Mouse (Mus musculus) hindbrain, embryonic 12.5 days (tissue): ENCODE measurements around the gene Tgm5. TPM values are rescaled to one million over a fixed set of nuclear protein-coding genes. Genes with fewer than 3 reads are reported as not detected.
"Not testable (repeated sequence)": the region's sequence is repeated elsewhere in the genome, so short reads cannot be mapped to it uniquely, and the experiment has no call there.

ENCODE experiments used
- ATAC-seq: fragments of 200-750 bp; cut with Nextera tagmentation; 2 replicates; pipeline ENCODE4 v1.8.0; 2017; ENCODE audit warnings: moderate TSS enrichment; ENCODE audit not compliant: low FRiP score
- H3K27ac ChIP-seq: fragments of 300-500 bp; sonication (generic); 2 replicates; pipeline ENCODE4 v1.5.1; 2016; ENCODE audit warnings: mild to moderate bottlenecking
- H3K27me3 ChIP-seq: fragments of 300-500 bp; sonication (generic); 2 replicates; pipeline ENCODE4 v1.6.1; 2016; ENCODE audit warnings: mild to moderate bottlenecking
- H3K36me3 ChIP-seq: fragments of 300-500 bp; sonication (generic); 2 replicates; pipeline ENCODE4 v1.6.1; 2016; ENCODE audit warnings: mild to moderate bottlenecking
- H3K4me1 ChIP-seq: fragments of 300-500 bp; sonication (generic); 2 replicates; pipeline ENCODE4 v1.6.1; 2016
- H3K4me2 ChIP-seq: fragments of 300-500 bp; sonication (generic); replicated peaks from 2 replicates; pipeline ENCODE4 v1.6.1; 2016; ENCODE audit warnings: mild to moderate bottlenecking
- H3K4me3 ChIP-seq: fragments of 300-500 bp; sonication (generic); 2 replicates; pipeline ENCODE4 v1.5.1; 2016; ENCODE audit warnings: mild to moderate bottlenecking
- H3K9ac ChIP-seq: fragments of 300-500 bp; sonication (generic); 2 replicates; pipeline ENCODE4 v1.6.1; 2016; ENCODE audit warnings: mild to moderate bottlenecking, moderate library complexity
- H3K9me3 ChIP-seq: fragments of 300-500 bp; sonication (generic); replicated peaks from 2 replicates; pipeline ENCODE4 v1.6.1; 2016; ENCODE audit warnings: mild to moderate bottlenecking
- WGBS: fragments of 180-500 bp; shearing (Covaris S2); methylation state at CpG from one replicate; pipeline ENCODE4 v1.1.7; 2016; 5-methylcytosine and 5-hydroxymethylcytosine counted together
- polyA plus RNA-seq: library from polyadenylated mRNA; unstranded; fragments of >200 nt; fragmentation: Nextera tagmentation; extraction: Ambion mirVana; gene quantifications from 2 replicates; pipeline ENCODE4 v1.2.1, GENCODE M21; 2016

The Tgm5 gene
- polyA plus RNA-seq, 1 experiment from 2014 or later = not detected

- Histone ChIP-seq H3K27me3 (no peaks in the 10 kb centered on the region), H3K4me1 (no peaks in the 10 kb centered on the region), H3K36me3 (no peaks in the 10 kb centered on the region), H3K9me3 (no peaks in the 10 kb centered on the region), H3K4me2 (no peak overlapping the region), H3K4me3 (no peak overlapping the region), H3K27ac (no peak overlapping the region), H3K9ac (no peak overlapping the region)
- ATAC-seq = no peak
- WGBS = 88% methylated on average over 8 of the region's 8 CpGs
These were observed 86.8 kb downstream of the Tgm5 start for GRCm38 (mm10) chr2:120998863-120999262.

- H3K27me3 ChIP-seq, H3K4me3 ChIP-seq, H3K4me2 ChIP-seq, H3K36me3 ChIP-seq, H3K9ac ChIP-seq, H3K4me1 ChIP-seq, ATAC-seq, H3K27ac ChIP-seq, H3K9me3 ChIP-seq: not testable (repeated sequence)
- WGBS = 93% methylated on average over 1 of the region's 1 CpGs
These were observed 89.0 kb downstream of the Tgm5 start for GRCm38 (mm10) chr2:120996607-120997006.

Other genes starting within 250 kb of the Tgm5 start
- 11.1 TPM in 2 replicates for gene Cdan1, start 235.7 kb downstream of the Tgm5 start, polyA plus RNA-seq
- 14.0 and 15.2 TPM in 2 replicates for gene Ttbk2, start 235.2 kb downstream of the Tgm5 start, polyA plus RNA-seq
- 28.6 and 33.4 TPM in 2 replicates for gene Ubr1, start 115.1 kb downstream of the Tgm5 start, polyA plus RNA-seq
- 6.2 and 6.3 TPM in 2 replicates for gene Tmem62, start 108.8 kb downstream of the Tgm5 start, polyA plus RNA-seq
- 59.1 and 61.0 TPM in 2 replicates for gene Ccndbp1, start 77.4 kb downstream of the Tgm5 start, polyA plus RNA-seq
- gene Epb42, start 48.8 kb downstream of the Tgm5 start, polyA plus RNA-seq = 5.3 and 6.8 TPM in 2 replicates
- gene Tgm7, start 24.0 kb upstream of the Tgm5 start, polyA plus RNA-seq = not detected in 2 replicates
- gene Adal, start 54.6 kb upstream of the Tgm5 start, polyA plus RNA-seq = 29.2 and 29.6 TPM in 2 replicates
- gene Lcmt2, start 54.8 kb upstream of the Tgm5 start, polyA plus RNA-seq = 22.3 and 24.7 TPM in 2 replicates
- gene Tubgcp4, start 84.8 kb upstream of the Tgm5 start, polyA plus RNA-seq = 70.0 and 74.5 TPM in 2 replicates
- 11.5 and 13.6 TPM in 2 replicates for gene Zscan29, start 85.3 kb upstream of the Tgm5 start, polyA plus RNA-seq
- gene Trp53bp1, start 185.6 kb upstream of the Tgm5 start, polyA plus RNA-seq = 207 and 211 TPM in 2 replicates
- 10.4 and 14.6 TPM in 2 replicates for gene Map1a, start 203.8 kb upstream of the Tgm5 start, polyA plus RNA-seq